Mouse (Mus musculus): Measurements from ENCODE around the gene Snrnp25.
"Not testable (repeated sequence)": the region's sequence is repeated elsewhere in the genome, so short reads cannot be mapped to it uniquely, and the experiment has no call there.

Snrnp25 gene

GRCm38 (mm10) chr11:32194626-32195025 lies 10.6 kb upstream of the Snrnp25 start:
- DNase-seq (ENCODE audit: low read depth, low spot score): no peak

GRCm38 (mm10) chr11:32195867-32196540 lies 9.2 kb upstream of the Snrnp25 start:
- DNase-seq (ENCODE audit: low read depth, low spot score): no peak

- DNase-seq (ENCODE audit: low read depth, low spot score): no peak
Measured at GRCm38 (mm10) chr11:32196727-32197126, 8.5 kb upstream of the Snrnp25 start.

- DNase-seq (ENCODE audit: low read depth, low spot score): no peak
Measured at GRCm38 (mm10) chr11:32197766-32198165, 7.4 kb upstream of the Snrnp25 start.

- no peak for DNase-seq (ENCODE audit: low read depth, low spot score)
Measured at GRCm38 (mm10) chr11:32198256-32198955, 6.8 kb upstream of the Snrnp25 start.

- DNase-seq (ENCODE audit: low read depth, low spot score): no peak
Measured at GRCm38 (mm10) chr11:32199230-32199629, 6.0 kb upstream of the Snrnp25 start.

- no peak for DNase-seq (ENCODE audit: low read depth, low spot score)
Measured at GRCm38 (mm10) chr11:32200075-32200601, 5.1 kb upstream of the Snrnp25 start, which contains the start of gene Il9r. Gene Il9r (minus strand): TSS chr11:32200279.

- not testable (repeated sequence) for DNase-seq (ENCODE audit: low read depth, low spot score)
Measured at GRCm38 (mm10) chr11:32200992-32201391, 4.2 kb upstream of the Snrnp25 start.

GRCm38 (mm10) chr11:32201922-32202685 lies 3.1 kb upstream of the Snrnp25 start:
- DNase-seq (ENCODE audit: low read depth, low spot score): no peak

- DNase-seq (ENCODE audit: low read depth, low spot score): no peak
Measured at GRCm38 (mm10) chr11:32210623-32211022, 5.4 kb downstream of the Snrnp25 start.

- DNase-seq (ENCODE audit: low read depth, low spot score): no peak
Measured at GRCm38 (mm10) chr11:32215372-32216162, 10.4 kb downstream of the Snrnp25 start.

GRCm38 (mm10) chr11:32216851-32217250 lies 11.6 kb downstream of the Snrnp25 start:
- DNase-seq (ENCODE audit: low read depth, low spot score): no peak

- DNase-seq (ENCODE audit: low read depth, low spot score): no peak
Measured at GRCm38 (mm10) chr11:32218501-32219050, 13.4 kb downstream of the Snrnp25 start.

GRCm38 (mm10) chr11:32219287-32219686 lies 14.1 kb downstream of the Snrnp25 start:
- DNase-seq (ENCODE audit: low read depth, low spot score): no peak

GRCm38 (mm10) chr11:32220607-32221224 lies 15.5 kb downstream of the Snrnp25 start:
- no peak for DNase-seq (ENCODE audit: low read depth, low spot score)

GRCm38 (mm10) chr11:32221225-32221950 lies 16.2 kb downstream of the Snrnp25 start:
- DNase-seq (ENCODE audit: low read depth, low spot score): no peak

- DNase-seq (ENCODE audit: low read depth, low spot score): no peak
Measured at GRCm38 (mm10) chr11:32221951-32222409, 16.8 kb downstream of the Snrnp25 start, which contains the start of gene Rhbdf1. Gene Rhbdf1 (minus strand): TSS chr11:32222300.

- no peak for DNase-seq (ENCODE audit: low read depth, low spot score)
Measured at GRCm38 (mm10) chr11:32222570-32223194, 17.5 kb downstream of the Snrnp25 start.

- no peak for DNase-seq (ENCODE audit: low read depth, low spot score)
Measured at GRCm38 (mm10) chr11:32223297-32223967, 18.2 kb downstream of the Snrnp25 start.

Measured in brain, embryonic 18.5 days (tissue).